ENCODE assay signal across 28 mouse cellular contexts in genomic region chr8:87374044-87374443, GRCm38 (mm10).
DNase-seq lines count a peak whose midpoint lies in the region; ATAC-seq and TF ChIP-seq lines count a peak whose summit lies in the region.
"Had no signal": no experiment of that assay in that cellular context is flagged by ENCODE, and none has a peak within 500 bp of the region (broad histone marks: within the 10 kb centered on the region; RNA-seq: fewer than 3 reads in every experiment).

No protein-coding gene starts in this region.

- 48% methylated on average over 6 of the region's 6 CpGs for WGBS in hindbrain, postnatal 0 days
- 55% methylated on average over 6 of the region's 6 CpGs for WGBS in hindbrain, embryonic 11.5 days
- WGBS in embryonic facial prominence, embryonic 11.5 days = 30% methylated on average over 6 of the region's 6 CpGs
- 8% methylated on average over 6 of the region's 6 CpGs for WGBS in limb, embryonic 13.5 days

- no peak overlapping the region for H3K27ac ChIP-seq in hindbrain, postnatal 0 days
- H3K27ac ChIP-seq in hindbrain, embryonic 11.5 days (ENCODE audit: low read depth, low read length) = no peak overlapping the region
- no peak overlapping the region for H3K27ac ChIP-seq in embryonic facial prominence, embryonic 11.5 days (replicated peaks; ENCODE audit: low read depth, low read length)
- peak overlapping the region; percentile 17; the same call in 1 of the 2 replicates for H3K27ac ChIP-seq in limb, embryonic 13.5 days
- H3K27ac ChIP-seq: gastrocnemius, adult 2 months; liver, embryonic 15.5 days; neural tube, embryonic 15.5 days; stomach, embryonic 15.5 days had no signal

- H3K4me2 ChIP-seq in hindbrain, postnatal 0 days (ENCODE audit: low read depth, low read length) = no peak overlapping the region
- no peak overlapping the region for H3K4me2 ChIP-seq in hindbrain, embryonic 11.5 days (replicated peaks; ENCODE audit: low read depth, low read length)
- H3K4me2 ChIP-seq in embryonic facial prominence, embryonic 11.5 days (ENCODE audit: low read depth, low read length) = no peak overlapping the region
- peak overlapping the region; percentile 45 for H3K4me2 ChIP-seq in limb, embryonic 13.5 days (replicated peaks)
- H3K4me2 ChIP-seq: heart, embryonic 11.5 days; liver, embryonic 15.5 days; lung, embryonic 14.5 days; neural tube, embryonic 15.5 days; stomach, embryonic 15.5 days had no signal

- H3K9me3 ChIP-seq in hindbrain, postnatal 0 days (ENCODE audit: low read length) = no peaks in the 10 kb centered on the region
- no peaks in the 10 kb centered on the region for H3K9me3 ChIP-seq in hindbrain, embryonic 11.5 days (ENCODE audit: control insufficient read depth, low read length)
- H3K9me3 ChIP-seq in embryonic facial prominence, embryonic 11.5 days (replicated peaks; ENCODE audit: control insufficient read depth, low read length) = no peaks in the 10 kb centered on the region
- no peaks in the 10 kb centered on the region for H3K9me3 ChIP-seq in limb, embryonic 13.5 days
- H3K9me3 ChIP-seq: liver, embryonic 15.5 days; neural tube, embryonic 15.5 days; stomach, embryonic 15.5 days had no signal

- no peak for TF ChIP-seq POLR2A in brain, embryonic 14.5 days (IDR thresholded peaks at IDR 0.05; ENCODE audit: borderline replicate concordance, extremely low read depth, insufficient read depth, insufficient read length, poor library complexity, severe bottlenecking)

- H3K4me3 ChIP-seq in hindbrain, postnatal 0 days (ENCODE audit: low read length) = no peak overlapping the region
- no peak overlapping the region for H3K4me3 ChIP-seq in hindbrain, embryonic 11.5 days (ENCODE audit: low read depth, low read length)
- no peak overlapping the region for H3K4me3 ChIP-seq in embryonic facial prominence, embryonic 11.5 days (ENCODE audit: low read depth, low read length)
- no peak overlapping the region for H3K4me3 ChIP-seq in limb, embryonic 13.5 days
- H3K4me3 ChIP-seq: erythroblast, embryonic 14.5 days; gastrocnemius, adult 2 months; liver, embryonic 15.5 days; neural tube, embryonic 15.5 days; stomach, embryonic 15.5 days had no signal

- no peaks in the 10 kb centered on the region for H3K27me3 ChIP-seq in hindbrain, postnatal 0 days (ENCODE audit: insufficient read depth, low read length)
- H3K27me3 ChIP-seq in hindbrain, embryonic 11.5 days (ENCODE audit: control insufficient read depth, insufficient read depth, low read length) = no peaks in the 10 kb centered on the region
- no peaks in the 10 kb centered on the region for H3K27me3 ChIP-seq in embryonic facial prominence, embryonic 11.5 days (ENCODE audit: control insufficient read depth, insufficient read depth, low read length)
- H3K27me3 ChIP-seq in limb, embryonic 13.5 days = peaks cover 36% of the 10 kb centered on the region
- H3K27me3 ChIP-seq: liver, embryonic 15.5 days; neural tube, embryonic 15.5 days; stomach, embryonic 15.5 days had no signal

- no peaks in the 10 kb centered on the region for H3K36me3 ChIP-seq in hindbrain, postnatal 0 days (ENCODE audit: insufficient read depth, low read length)
- no peaks in the 10 kb centered on the region for H3K36me3 ChIP-seq in hindbrain, embryonic 11.5 days (ENCODE audit: control insufficient read depth, insufficient read depth, low read length)
- H3K36me3 ChIP-seq in embryonic facial prominence, embryonic 11.5 days (replicated peaks; ENCODE audit: control insufficient read depth, insufficient read depth, low read depth, low read length) = no peaks in the 10 kb centered on the region
- no peaks in the 10 kb centered on the region for H3K36me3 ChIP-seq in limb, embryonic 13.5 days
- H3K36me3 ChIP-seq: liver, embryonic 15.5 days; neural tube, embryonic 15.5 days; stomach, embryonic 15.5 days had no signal

- H3K9ac ChIP-seq in hindbrain, postnatal 0 days (replicated peaks; ENCODE audit: low read length) = no peak overlapping the region
- H3K9ac ChIP-seq in hindbrain, embryonic 11.5 days (ENCODE audit: low read depth, low read length) = no peak overlapping the region
- H3K9ac ChIP-seq in embryonic facial prominence, embryonic 11.5 days (replicated peaks; ENCODE audit: low read length) = no peak overlapping the region
- no peak overlapping the region for H3K9ac ChIP-seq in limb, embryonic 13.5 days
- H3K9ac ChIP-seq: liver, embryonic 15.5 days; lung, embryonic 14.5 days; neural tube, embryonic 15.5 days; stomach, embryonic 15.5 days had no signal

- DNase-seq in hindbrain, postnatal 0 days (ENCODE audit: low spot score) = no peak
- no peak for DNase-seq in hindbrain, embryonic 11.5 days (ENCODE audit: low spot score)
- DNase-seq in brain, embryonic 14.5 days (ENCODE audit: low read depth) = peak; percentile 28
- peak; percentile 17 for DNase-seq in embryonic facial prominence, embryonic 11.5 days (ENCODE audit: low spot score)
- no peak for DNase-seq in lung, postnatal 4 days
- DNase-seq in urinary bladder, adult 18-20 months (ENCODE audit: low spot score in 2 of 2) = no peak
- DNase-seq: adrenal gland, postnatal 36 days; cerebellum, adult 2 months; cerebellum, postnatal 25 days; gastrocnemius, adult 2 months; gastrocnemius, postnatal 36 days; heart, adult 18-20 months; heart, postnatal 36 days; kidney, adult 9 months; kidney, postnatal 14 days; layer of hippocampus, adult 9-11 months; lung, embryonic 14.5 days; retina, postnatal 1 day; right cerebral cortex, postnatal 14 days had no signal

- no peak for ATAC-seq in hindbrain, postnatal 0 days
- no peak for ATAC-seq in hindbrain, embryonic 11.5 days (ENCODE audit: low FRiP score)
- no peak for ATAC-seq in embryonic facial prominence, embryonic 11.5 days (replicated peaks; ENCODE audit: insufficient number of reproducible peaks, low FRiP score, low TSS enrichment, low read depth)
- no peak for ATAC-seq in limb, embryonic 13.5 days (ENCODE audit: low FRiP score, low read depth)
- ATAC-seq: CD4-positive, CD25-positive, alpha-beta regulatory T cell, adult 4 months; forebrain, embryonic 16.5 days; intestine, postnatal 0 days had no signal

- no peaks in the 10 kb centered on the region for H3K4me1 ChIP-seq in hindbrain, postnatal 0 days (ENCODE audit: insufficient read depth, low read length)
- no peaks in the 10 kb centered on the region for H3K4me1 ChIP-seq in hindbrain, embryonic 11.5 days (replicated peaks; ENCODE audit: control insufficient read depth, insufficient read depth, low read length)
- H3K4me1 ChIP-seq in embryonic facial prominence, embryonic 11.5 days (ENCODE audit: control insufficient read depth, insufficient read depth, low read length) = no peaks in the 10 kb centered on the region
- H3K4me1 ChIP-seq in limb, embryonic 13.5 days = peaks cover 39% of the 10 kb centered on the region
- H3K4me1 ChIP-seq: liver, embryonic 15.5 days; stomach, embryonic 15.5 days had no signal

- peak; percentile 16; the same call in 1 of the 2 replicates for TF ChIP-seq CTCF in hindbrain, postnatal 0 days (IDR thresholded peaks at IDR 0.05; ENCODE audit: low read depth)
- TF ChIP-seq CTCF in brain, embryonic 14.5 days (IDR thresholded peaks at IDR 0.05; ENCODE audit: borderline replicate concordance, extremely low read depth, insufficient read depth, insufficient read length) = no peak

Comparison
In these comparisons a context has a peak if more than half of its experiments do, and no peak if none do; other contexts are left out.
1. DNase-seq: peak in brain, embryonic 14.5 days (single experiment) and embryonic facial prominence, embryonic 11.5 days (single experiment); none in hindbrain, postnatal 0 days (single experiment), hindbrain, embryonic 11.5 days (single experiment), lung, postnatal 4 days (0 of 2) and urinary bladder, adult 18-20 months (0 of 2).